Mouse (Mus musculus): ENCODE data around the gene Crybb1. TPM values are rescaled to one million over a fixed set of nuclear protein-coding genes. Genes with fewer than 3 reads are reported as not detected.
A peak's percentile ranks its signal among the peaks of the same experiment; 100 is the strongest.

Crybb1 gene
- polyA plus RNA-seq (2014; fragmentation: Nextera tagmentation; extraction: Ambion mirVana): 2.2 and 3.1 TPM in 2 replicates

GRCm38 (mm10) chr5:112255426-112255825 lies at the start of gene Crybb1:
Crybb1 (plus strand) TSS chr5:112255815.
- WGBS: 52% methylated on average over 3 of the region's 3 CpGs
- no peak for ATAC-seq (ENCODE audit: insufficient number of reproducible peaks, insufficient read depth, low FRiP score, low read depth)
- H3K4me1 ChIP-seq (ENCODE audit: control insufficient read depth, insufficient read depth, low read length): 0 out of 2 replicates have a peak, but pooled peaks cover 3% of the 10 kb centered on the region
- H3K9me3 ChIP-seq (ENCODE audit: control insufficient read depth, low read depth, low read length): no peaks in the 10 kb centered on the region
- no peak within 1 kb of the TSS for H3K9ac ChIP-seq (replicated peaks; ENCODE audit: low read depth, low read length)
- H3K27me3 ChIP-seq (ENCODE audit: control insufficient read depth, insufficient read depth, low read length): no peaks in the 10 kb centered on the region
- H3K36me3 ChIP-seq (ENCODE audit: control insufficient read depth, insufficient read depth, low read length): no peaks in the 10 kb centered on the region
- no peak within 1 kb of the TSS for H3K27ac ChIP-seq (ENCODE audit: low read length)
- H3K4me3 ChIP-seq (ENCODE audit: low read depth, low read length): no peak within 1 kb of the TSS
- no peak within 1 kb of the TSS for H3K4me2 ChIP-seq (replicated peaks; ENCODE audit: low read depth, low read length)

GRCm38 (mm10) chr5:112206543-112207255 lies 48.9 kb upstream of the Crybb1 start:
- WGBS: 20% methylated on average over 16 of the region's 16 CpGs
- no peak overlapping the region for H3K27ac ChIP-seq (ENCODE audit: low read length)
- peak overlapping the region; percentile 19; the same call in 1 of the 2 replicates for H3K4me2 ChIP-seq (replicated peaks; ENCODE audit: low read depth, low read length)
- 0 out of 2 replicates have a peak, but pooled peaks cover 6% of the 10 kb centered on the region for H3K4me1 ChIP-seq (ENCODE audit: control insufficient read depth, insufficient read depth, low read length)
- H3K36me3 ChIP-seq (ENCODE audit: control insufficient read depth, insufficient read depth, low read length): no peaks in the 10 kb centered on the region
- peak; percentile 50; the same call in 1 of the 2 replicates for ATAC-seq (ENCODE audit: insufficient number of reproducible peaks, insufficient read depth, low FRiP score, low read depth)
- no peaks in the 10 kb centered on the region for H3K9me3 ChIP-seq (ENCODE audit: control insufficient read depth, low read depth, low read length)
- no peak overlapping the region for H3K9ac ChIP-seq (replicated peaks; ENCODE audit: low read depth, low read length)
- H3K4me3 ChIP-seq (ENCODE audit: low read depth, low read length): no peak overlapping the region
- H3K27me3 ChIP-seq (ENCODE audit: control insufficient read depth, insufficient read depth, low read length): no peaks in the 10 kb centered on the region

GRCm38 (mm10) chr5:112208321-112208720 lies 47.3 kb upstream of the Crybb1 start:
- Histone ChIP-seq H3K9ac (replicated peaks; ENCODE audit: low read depth, low read length) (no peak overlapping the region), H3K4me3 (ENCODE audit: low read depth, low read length) (no peak overlapping the region), H3K27me3 (ENCODE audit: control insufficient read depth, insufficient read depth, low read length) (no peaks in the 10 kb centered on the region), H3K4me2 (replicated peaks; ENCODE audit: low read depth, low read length) (no peak overlapping the region), H3K9me3 (ENCODE audit: control insufficient read depth, low read depth, low read length) (no peaks in the 10 kb centered on the region), H3K4me1 (ENCODE audit: control insufficient read depth, insufficient read depth, low read length) (0 out of 2 replicates have a peak, but pooled peaks cover 6% of the 10 kb centered on the region), H3K36me3 (ENCODE audit: control insufficient read depth, insufficient read depth, low read length) (no peaks in the 10 kb centered on the region), H3K27ac (ENCODE audit: low read length) (no peak overlapping the region)
- WGBS: 23% methylated on average over 4 of the region's 4 CpGs
- no peak for ATAC-seq (ENCODE audit: insufficient number of reproducible peaks, insufficient read depth, low FRiP score, low read depth)

GRCm38 (mm10) chr5:112210104-112210503 lies 45.5 kb upstream of the Crybb1 start:
- Histone ChIP-seq H3K4me1 (ENCODE audit: control insufficient read depth, insufficient read depth, low read length) (0 out of 2 replicates have a peak, but pooled peaks cover 6% of the 10 kb centered on the region), H3K36me3 (ENCODE audit: control insufficient read depth, insufficient read depth, low read length) (no peaks in the 10 kb centered on the region), H3K4me2 (replicated peaks; ENCODE audit: low read depth, low read length) (no peak overlapping the region), H3K9me3 (ENCODE audit: control insufficient read depth, low read depth, low read length) (no peaks in the 10 kb centered on the region), H3K27ac (ENCODE audit: low read length) (no peak overlapping the region), H3K9ac (replicated peaks; ENCODE audit: low read depth, low read length) (no peak overlapping the region), H3K27me3 (ENCODE audit: control insufficient read depth, insufficient read depth, low read length) (no peaks in the 10 kb centered on the region), H3K4me3 (ENCODE audit: low read depth, low read length) (no peak overlapping the region)
- ATAC-seq (ENCODE audit: insufficient number of reproducible peaks, insufficient read depth, low FRiP score, low read depth): no peak
- WGBS: 31% methylated on average over 8 of the region's 8 CpGs

- Histone ChIP-seq H3K27ac (ENCODE audit: low read length) (no peak overlapping the region), H3K9me3 (ENCODE audit: control insufficient read depth, low read depth, low read length) (no peaks in the 10 kb centered on the region), H3K4me2 (replicated peaks; ENCODE audit: low read depth, low read length) (no peak overlapping the region), H3K9ac (replicated peaks; ENCODE audit: low read depth, low read length) (no peak overlapping the region), H3K36me3 (ENCODE audit: control insufficient read depth, insufficient read depth, low read length) (no peaks in the 10 kb centered on the region), H3K4me1 (ENCODE audit: control insufficient read depth, insufficient read depth, low read length) (0 out of 2 replicates have a peak, but pooled peaks cover 7% of the 10 kb centered on the region), H3K4me3 (ENCODE audit: low read depth, low read length) (no peak overlapping the region), H3K27me3 (ENCODE audit: control insufficient read depth, insufficient read depth, low read length) (no peaks in the 10 kb centered on the region)
- WGBS: 84% methylated on average over 7 of the region's 7 CpGs
- ATAC-seq (ENCODE audit: insufficient number of reproducible peaks, insufficient read depth, low FRiP score, low read depth): no peak
These were observed 43.7 kb upstream of the Crybb1 start for GRCm38 (mm10) chr5:112211911-112212310.

GRCm38 (mm10) chr5:112212711-112213264 lies 42.8 kb upstream of the Crybb1 start:
- H3K36me3 ChIP-seq (ENCODE audit: control insufficient read depth, insufficient read depth, low read length): no peaks in the 10 kb centered on the region
- WGBS: 75% methylated on average over 6 of the region's 6 CpGs

GRCm38 (mm10) chr5:112213331-112214240 lies 42.0 kb upstream of the Crybb1 start:
- Histone ChIP-seq H3K4me1 (ENCODE audit: control insufficient read depth, insufficient read depth, low read length) (0 out of 2 replicates have a peak, but pooled peaks cover 7% of the 10 kb centered on the region), H3K36me3 (ENCODE audit: control insufficient read depth, insufficient read depth, low read length) (no peaks in the 10 kb centered on the region), H3K27ac (ENCODE audit: low read length) (no peak overlapping the region), H3K4me3 (ENCODE audit: low read depth, low read length) (no peak overlapping the region), H3K4me2 (replicated peaks; ENCODE audit: low read depth, low read length) (no peak overlapping the region), H3K9me3 (ENCODE audit: control insufficient read depth, low read depth, low read length) (no peaks in the 10 kb centered on the region), H3K27me3 (ENCODE audit: control insufficient read depth, insufficient read depth, low read length) (no peaks in the 10 kb centered on the region), H3K9ac (replicated peaks; ENCODE audit: low read depth, low read length) (no peak overlapping the region)
- ATAC-seq (ENCODE audit: insufficient number of reproducible peaks, insufficient read depth, low FRiP score, low read depth): 0 out of 2 replicates have a peak, but pooled peaks have one; percentile 51
- 44% methylated on average over 19 of the region's 19 CpGs for WGBS

More at GRCm38 (mm10) chr5:112212711-112213264, 42.8 kb upstream of the Crybb1 start:
- no peak overlapping the region for H3K9ac ChIP-seq (replicated peaks; ENCODE audit: low read depth, low read length)
- H3K4me2 ChIP-seq (replicated peaks; ENCODE audit: low read depth, low read length): no peak overlapping the region
- 0 out of 2 replicates have a peak, but pooled peaks cover 7% of the 10 kb centered on the region for H3K4me1 ChIP-seq (ENCODE audit: control insufficient read depth, insufficient read depth, low read length)
- H3K27me3 ChIP-seq (ENCODE audit: control insufficient read depth, insufficient read depth, low read length): no peaks in the 10 kb centered on the region
- H3K9me3 ChIP-seq (ENCODE audit: control insufficient read depth, low read depth, low read length): no peaks in the 10 kb centered on the region
- no peak overlapping the region for H3K27ac ChIP-seq (ENCODE audit: low read length)
- no peak overlapping the region for H3K4me3 ChIP-seq (ENCODE audit: low read depth, low read length)
- ATAC-seq (ENCODE audit: insufficient number of reproducible peaks, insufficient read depth, low FRiP score, low read depth): no peak

- no peaks in the 10 kb centered on the region for H3K27me3 ChIP-seq (ENCODE audit: control insufficient read depth, insufficient read depth, low read length)
- H3K36me3 ChIP-seq (ENCODE audit: control insufficient read depth, insufficient read depth, low read length): no peaks in the 10 kb centered on the region
- H3K9me3 ChIP-seq (ENCODE audit: control insufficient read depth, low read depth, low read length): no peaks in the 10 kb centered on the region
- ATAC-seq (ENCODE audit: insufficient number of reproducible peaks, insufficient read depth, low FRiP score, low read depth): no peak
- no peak overlapping the region; the same call in 1 of the 2 replicates for H3K9ac ChIP-seq (replicated peaks; ENCODE audit: low read depth, low read length)
- no peak overlapping the region for H3K27ac ChIP-seq (ENCODE audit: low read length)
- H3K4me2 ChIP-seq (replicated peaks; ENCODE audit: low read depth, low read length): no peak overlapping the region
- 0 out of 2 replicates have a peak, but pooled peaks cover 7% of the 10 kb centered on the region for H3K4me1 ChIP-seq (ENCODE audit: control insufficient read depth, insufficient read depth, low read length)
- 2% methylated on average over 10 of the region's 10 CpGs for WGBS
- no peak overlapping the region for H3K4me3 ChIP-seq (ENCODE audit: low read depth, low read length)
These were observed 41.2 kb upstream of the Crybb1 start for GRCm38 (mm10) chr5:112214419-112214818.
